In the genomic region with DNA sequence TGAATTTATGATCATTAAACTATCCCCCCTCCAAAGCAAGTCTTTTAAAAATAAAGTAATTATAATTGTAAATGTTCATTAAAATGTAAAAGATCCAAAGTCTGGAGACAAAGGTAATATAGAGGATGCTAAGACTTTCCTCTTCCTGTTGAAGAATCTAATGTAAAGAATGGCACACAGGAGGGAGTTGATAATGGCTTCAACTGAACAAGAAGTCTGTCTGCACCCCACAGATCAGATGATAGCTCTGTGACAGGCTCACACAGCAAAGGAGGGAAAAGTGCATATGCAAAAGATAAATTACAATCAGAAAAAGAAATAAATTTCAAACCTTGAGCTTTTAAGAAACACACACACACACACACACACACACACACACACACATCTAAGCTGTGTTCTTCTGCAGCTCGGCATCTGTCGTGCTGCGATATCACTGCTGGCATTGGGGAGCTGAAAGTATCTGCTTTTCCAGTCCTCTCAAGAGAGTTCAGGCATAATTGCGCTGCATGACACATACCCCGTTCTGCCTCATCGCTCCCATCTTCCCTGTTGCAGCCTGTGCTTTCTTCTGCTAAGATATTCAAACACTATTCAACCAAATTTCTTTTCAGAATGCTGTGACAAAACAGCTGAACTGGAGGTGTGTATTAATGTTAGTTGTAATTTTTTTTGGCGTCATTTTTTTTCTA, we compare ENCODE assay signal across 15 mouse cellular contexts.
DNase-seq lines count a peak whose midpoint lies in the region; ATAC-seq and TF ChIP-seq lines count a peak whose summit lies in the region.
"Had no signal": no experiment of that assay in that cellular context is flagged by ENCODE, and none has a peak within 500 bp of the region (broad histone marks: within the 10 kb centered on the region; RNA-seq: fewer than 3 reads in every experiment).

No protein-coding gene starts in this region.

- TF ChIP-seq CTCF in hindbrain, postnatal 0 days (IDR thresholded peaks at IDR 0.05; ENCODE audit: low read depth), result no peak

- no peak overlapping the region for H3K27ac ChIP-seq in neural tube, embryonic 14.5 days (ENCODE audit: low read depth, low read length)
- H3K27ac ChIP-seq in hindbrain, postnatal 0 days, result no peak overlapping the region
- no peak overlapping the region for H3K27ac ChIP-seq in midbrain, embryonic 12.5 days (replicated peaks)
- H3K27ac ChIP-seq: neural tube, embryonic 12.5 days had no signal

- WGBS in neural tube, embryonic 14.5 days, result 63% methylated on average over 7 of the region's 7 CpGs
- 42% methylated on average over 7 of the region's 7 CpGs for WGBS in hindbrain, postnatal 0 days
- WGBS in midbrain, embryonic 12.5 days, result 74% methylated on average over 7 of the region's 7 CpGs

- H3K4me2 ChIP-seq in neural tube, embryonic 14.5 days (ENCODE audit: low read depth, low read length), result no peak overlapping the region
- no peak overlapping the region for H3K4me2 ChIP-seq in hindbrain, postnatal 0 days (ENCODE audit: low read depth, low read length)
- H3K4me2 ChIP-seq in midbrain, embryonic 12.5 days (replicated peaks), result no peak overlapping the region
- H3K4me2 ChIP-seq: heart, embryonic 12.5 days; liver, embryonic 11.5 days; neural tube, embryonic 12.5 days had no signal

- H3K9ac ChIP-seq in neural tube, embryonic 14.5 days (replicated peaks; ENCODE audit: low read depth, low read length), result no peak overlapping the region
- no peak overlapping the region for H3K9ac ChIP-seq in hindbrain, postnatal 0 days (replicated peaks; ENCODE audit: low read length)
- no peak overlapping the region for H3K9ac ChIP-seq in midbrain, embryonic 12.5 days (replicated peaks)
- H3K9ac ChIP-seq: heart, embryonic 12.5 days; neural tube, embryonic 12.5 days had no signal

- no peaks in the 10 kb centered on the region for H3K36me3 ChIP-seq in neural tube, embryonic 14.5 days (ENCODE audit: control insufficient read depth, insufficient read depth, low read length)
- no peaks in the 10 kb centered on the region for H3K36me3 ChIP-seq in hindbrain, postnatal 0 days (ENCODE audit: insufficient read depth, low read length)
- H3K36me3 ChIP-seq in midbrain, embryonic 12.5 days, result no peaks in the 10 kb centered on the region
- H3K36me3 ChIP-seq: heart, embryonic 12.5 days; neural tube, embryonic 12.5 days had no signal

- peak; percentile 70; the same call in 1 of the 2 replicates for ATAC-seq in neural tube, embryonic 14.5 days (ENCODE audit: low read depth)
- ATAC-seq in hindbrain, postnatal 0 days, result no peak
- peak; percentile 64 for ATAC-seq in midbrain, embryonic 12.5 days (ENCODE audit: low FRiP score, low read depth)
- ATAC-seq: inflammation-experienced regulatory T-cells, adult 6 months had no signal

- H3K27me3 ChIP-seq in neural tube, embryonic 14.5 days (ENCODE audit: control insufficient read depth, insufficient read depth, low read length), result no peaks in the 10 kb centered on the region
- no peaks in the 10 kb centered on the region for H3K27me3 ChIP-seq in hindbrain, postnatal 0 days (ENCODE audit: insufficient read depth, low read length)
- H3K27me3 ChIP-seq in midbrain, embryonic 12.5 days, result no peaks in the 10 kb centered on the region
- H3K27me3 ChIP-seq: heart, embryonic 12.5 days; neural tube, embryonic 12.5 days had no signal

- no peak for DNase-seq in neural tube, embryonic 10.5 days (ENCODE audit: extremely low spot score, low spot score)
- DNase-seq in hindbrain, postnatal 0 days (ENCODE audit: low spot score), result peak; percentile 54
- peak; percentile 7 to 14 for DNase-seq in right cerebral cortex, postnatal 36 days (ENCODE audit: low spot score in 2 of 2)
- no peak for DNase-seq in adrenal gland, adult 18-20 months (ENCODE audit: low spot score in 2 of 2)
- DNase-seq in cerebellum, postnatal 36 days, result no peak
- no peak for DNase-seq in ovary, postnatal 10 days (ENCODE audit: low spot score)
- DNase-seq: gastrocnemius, postnatal 14 days; lung, postnatal 14 days; thymus, postnatal 4 days had no signal

- no peaks in the 10 kb centered on the region for H3K4me1 ChIP-seq in neural tube, embryonic 14.5 days (ENCODE audit: control insufficient read depth, insufficient read depth, low read length)
- H3K4me1 ChIP-seq in hindbrain, postnatal 0 days (ENCODE audit: insufficient read depth, low read length), result no peaks in the 10 kb centered on the region
- H3K4me1 ChIP-seq in midbrain, embryonic 12.5 days, result no peaks in the 10 kb centered on the region
- H3K4me1 ChIP-seq: heart, embryonic 12.5 days; neural tube, embryonic 12.5 days had no signal

- H3K9me3 ChIP-seq in neural tube, embryonic 14.5 days (ENCODE audit: control insufficient read depth, low read length), result no peaks in the 10 kb centered on the region
- H3K9me3 ChIP-seq in hindbrain, postnatal 0 days (ENCODE audit: low read length), result no peaks in the 10 kb centered on the region
- H3K9me3 ChIP-seq in midbrain, embryonic 12.5 days, result no peaks in the 10 kb centered on the region
- H3K9me3 ChIP-seq: heart, embryonic 12.5 days; neural tube, embryonic 12.5 days had no signal

- H3K4me3 ChIP-seq in neural tube, embryonic 14.5 days (ENCODE audit: low read depth, low read length), result no peak overlapping the region
- H3K4me3 ChIP-seq in hindbrain, postnatal 0 days (ENCODE audit: low read length), result no peak overlapping the region
- H3K4me3 ChIP-seq in midbrain, embryonic 12.5 days, result no peak overlapping the region
- H3K4me3 ChIP-seq: heart, embryonic 12.5 days; neural tube, embryonic 12.5 days had no signal

Comparison
In these comparisons a context has a peak if more than half of its experiments do, and no peak if none do; other contexts are left out.
1. DNase-seq: peak in hindbrain, postnatal 0 days (single experiment) and right cerebral cortex, postnatal 36 days (2 of 2); none in neural tube, embryonic 10.5 days (single experiment), adrenal gland, adult 18-20 months (0 of 2), cerebellum, postnatal 36 days (0 of 2) and ovary, postnatal 10 days (single experiment).